Mouse (Mus musculus) megakaryocyte, embryonic 14.5 days (primary cell): ENCODE data around the gene Sardh.

ENCODE experiments used
- FLI1 ChIP-seq: IDR thresholded peaks from 2 replicates; pipeline ENCODE4 v1.6.1; 2012; ENCODE audit warnings: low read length, inconsistent platforms, mixed read lengths
- GATA1 ChIP-seq: IDR thresholded peaks from 3 replicates; pipeline ENCODE4 v1.6.1; 2012; ENCODE audit warnings: mixed read lengths, low read length, inconsistent platforms, borderline replicate concordance

GRCm38 (mm10) chr2:27246712-27247486, 1.2 kb downstream of the Sardh start:
- TF ChIP-seq GATA1: no peak
- TF ChIP-seq FLI1: no peak
